Mouse (Mus musculus): ENCODE data around the gene Dhx34.

Gene Dhx34

DNA sequence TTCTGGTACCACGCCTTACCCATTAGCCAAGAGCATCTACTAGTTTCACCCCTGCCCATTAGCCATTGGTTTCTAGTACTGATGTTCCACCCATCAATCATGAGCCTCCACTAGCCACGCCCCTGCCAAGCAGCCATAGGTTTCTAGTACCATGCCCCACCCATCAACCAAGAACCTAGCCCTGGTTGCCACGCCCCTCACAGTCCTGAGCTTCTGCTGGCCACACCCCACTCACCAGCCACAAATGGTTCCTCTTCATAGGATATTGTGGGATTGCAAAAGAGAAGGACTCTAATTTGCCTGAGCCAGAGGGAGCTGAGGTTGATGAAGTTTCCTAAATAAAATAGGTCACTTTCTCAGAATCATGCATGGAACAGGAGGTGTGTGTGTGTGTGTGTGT lies 61.1 kb downstream of the Dhx34 start:
- peak; percentile 69 for DNase-seq

DNA sequence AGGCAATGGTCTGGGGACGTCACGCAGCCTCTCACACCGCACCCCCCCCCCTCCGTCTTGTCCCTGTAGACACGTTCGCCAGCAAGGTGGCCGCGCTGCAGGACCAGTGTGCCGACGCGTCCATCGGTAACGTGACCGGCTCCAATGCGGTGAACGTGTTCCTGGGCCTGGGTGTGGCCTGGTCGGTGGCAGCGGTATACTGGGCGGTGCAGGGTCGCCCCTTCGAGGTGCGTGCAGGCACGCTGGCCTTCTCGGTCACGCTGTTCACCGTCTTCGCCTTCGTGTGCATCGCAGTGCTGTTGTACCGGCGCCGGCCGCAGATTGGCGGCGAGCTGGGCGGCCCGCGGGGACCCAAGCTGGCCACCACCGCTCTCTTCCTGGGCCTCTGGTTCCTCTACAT lies 63.1 kb downstream of the Dhx34 start:
- DNase-seq = no peak

DNA sequence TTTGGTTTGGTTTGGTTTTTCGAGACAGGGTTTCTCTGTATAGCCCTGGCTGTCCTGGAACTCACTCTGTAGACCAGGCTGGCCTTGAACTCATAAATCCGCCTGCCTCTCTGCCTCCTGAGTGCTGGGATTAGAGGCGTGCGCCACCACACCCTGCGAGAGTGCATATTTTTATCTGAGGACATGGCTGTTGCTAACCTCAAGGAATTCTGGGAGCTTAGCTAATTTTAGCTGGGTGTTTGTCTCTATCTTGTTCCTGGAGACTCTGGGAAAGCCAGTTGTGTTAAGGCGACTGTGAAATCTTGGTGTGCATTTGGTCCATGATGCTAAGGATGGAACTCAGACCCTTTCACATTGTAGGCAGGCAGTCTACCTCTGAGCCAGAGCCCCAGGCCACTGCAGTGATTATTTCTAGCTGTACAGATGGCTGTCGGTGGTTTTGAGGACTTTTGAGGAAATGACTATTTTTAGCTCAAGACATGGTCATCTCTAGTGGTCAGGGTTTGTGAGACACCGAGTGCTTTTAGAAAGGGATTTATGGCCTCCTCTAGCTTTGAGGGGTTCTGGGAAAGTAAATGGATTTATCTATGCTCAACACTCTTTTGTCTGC lies 65.6 kb downstream of the Dhx34 start:
- DNase-seq = no peak

DNA sequence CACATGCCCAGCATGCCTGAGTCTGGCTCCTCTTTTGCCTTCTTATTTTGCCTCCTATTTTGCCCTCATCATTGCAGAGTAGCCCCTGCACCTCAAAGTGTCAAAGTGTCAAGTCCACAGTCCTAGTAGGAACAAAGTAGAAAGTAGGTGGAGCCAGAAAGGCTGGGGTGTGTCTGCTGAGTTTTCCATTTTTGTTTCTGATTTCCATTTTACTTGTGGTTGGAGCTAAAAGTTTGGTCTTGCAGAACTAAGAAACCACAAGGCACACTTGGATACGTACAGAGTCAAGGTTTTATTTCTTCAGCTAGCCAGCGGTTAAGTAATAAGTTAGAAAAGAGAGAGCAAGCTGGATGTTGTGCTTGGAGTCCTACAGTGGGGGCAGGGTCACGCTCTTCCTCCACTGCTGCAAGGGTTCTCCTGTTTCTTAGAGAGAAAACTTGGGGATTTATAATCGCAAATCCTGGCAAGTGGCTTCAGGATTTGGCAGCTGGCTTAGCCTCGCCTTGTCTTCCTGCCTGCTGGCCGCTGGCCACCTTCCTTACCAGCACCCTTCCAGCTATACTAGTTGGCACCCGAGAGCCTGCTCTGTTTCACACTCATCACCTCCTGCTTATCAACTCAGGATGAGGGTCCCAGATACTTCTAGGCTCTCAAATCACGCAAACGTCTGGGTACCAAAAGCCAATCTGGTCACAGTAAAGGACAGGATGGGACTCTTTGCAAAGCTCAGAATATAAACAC lies 66.5 kb downstream of the Dhx34 start:
- DNase-seq = peak; percentile 57

DNA sequence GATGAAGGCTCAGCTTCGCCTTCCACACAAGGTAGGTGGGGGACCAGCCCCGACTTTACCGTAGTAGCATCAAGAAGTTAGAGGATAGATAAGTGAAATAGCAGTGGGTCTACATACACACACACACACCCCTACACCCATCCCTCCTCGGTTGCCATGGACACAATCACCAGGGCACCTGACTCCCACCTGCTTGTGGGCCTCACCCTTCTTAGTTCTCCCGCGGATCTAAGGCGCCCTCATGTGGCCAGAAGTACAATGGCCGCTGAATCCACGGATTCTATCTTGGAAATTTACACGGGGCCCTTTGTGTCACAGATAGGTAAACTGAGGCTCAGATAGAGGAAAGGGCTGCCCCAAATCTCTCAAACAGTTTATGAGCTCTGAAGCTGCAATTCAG lies 68.3 kb downstream of the Dhx34 start:
- peak; percentile 64 for DNase-seq

DNA sequence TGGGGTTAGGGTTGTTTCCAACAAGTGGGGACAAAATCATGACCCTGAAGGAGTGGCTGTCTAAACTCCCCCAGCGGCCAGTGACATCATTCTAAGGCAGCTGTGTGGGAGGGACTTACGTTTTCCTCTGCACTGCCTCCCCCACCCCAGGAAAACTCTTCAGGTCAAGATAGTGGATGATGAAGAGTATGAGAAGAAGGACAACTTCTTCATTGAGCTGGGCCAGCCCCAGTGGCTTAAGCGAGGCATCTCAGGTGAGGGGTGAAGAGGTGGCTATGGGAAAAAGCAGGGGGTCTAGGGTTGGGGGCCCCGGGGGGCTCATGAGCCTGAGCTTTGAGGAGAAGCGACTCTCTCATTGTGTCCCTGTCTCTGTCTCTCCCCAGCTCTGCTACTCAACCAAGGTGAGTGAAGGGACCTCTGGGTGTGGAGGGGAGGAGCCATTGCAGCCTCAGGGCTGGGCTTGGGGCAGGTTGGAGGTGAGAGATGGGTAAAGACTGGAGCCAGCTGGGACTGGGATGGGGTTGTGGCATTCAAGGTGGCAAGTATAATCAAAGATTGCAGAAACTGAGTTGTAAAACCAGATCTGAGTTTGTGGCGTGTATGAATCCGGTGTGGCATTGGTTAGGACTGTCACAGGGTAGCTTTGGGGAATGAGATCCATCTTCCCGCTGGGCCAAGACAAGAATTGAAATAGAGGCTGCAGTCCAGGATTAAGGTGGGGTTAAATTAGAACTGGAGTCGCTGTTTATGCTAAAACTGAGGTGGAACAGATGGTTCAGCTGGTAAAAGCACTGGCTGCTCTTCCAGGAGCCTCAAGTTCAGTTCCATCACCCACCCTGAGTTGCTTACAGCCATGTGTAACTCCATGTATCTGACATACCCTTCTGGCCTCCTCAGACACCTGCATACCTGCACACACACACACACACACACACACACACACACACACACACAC lies 71.4 kb downstream of the Dhx34 start:
- DNase-seq = no peak

DNA sequence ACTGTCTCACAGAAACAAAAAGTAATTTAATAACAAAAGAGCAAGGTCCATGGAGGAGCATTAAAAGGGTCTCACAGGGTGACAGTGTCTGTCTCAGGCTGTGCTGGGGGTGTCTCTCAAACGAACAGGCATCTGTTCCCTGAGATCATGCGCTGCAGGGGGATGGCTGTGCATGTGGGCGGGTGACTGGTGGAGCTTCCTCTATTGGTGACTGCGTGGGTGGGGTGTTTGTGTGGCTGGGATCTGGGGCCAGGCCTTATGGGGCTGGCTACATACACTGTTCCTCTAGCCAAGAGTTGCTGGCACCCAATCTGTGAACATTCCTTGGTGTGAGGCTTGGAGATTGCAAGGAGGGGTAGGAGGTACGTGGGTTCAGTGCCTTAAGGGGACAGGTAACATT lies 72.6 kb downstream of the Dhx34 start:
- peak; percentile 96 for DNase-seq

DNA sequence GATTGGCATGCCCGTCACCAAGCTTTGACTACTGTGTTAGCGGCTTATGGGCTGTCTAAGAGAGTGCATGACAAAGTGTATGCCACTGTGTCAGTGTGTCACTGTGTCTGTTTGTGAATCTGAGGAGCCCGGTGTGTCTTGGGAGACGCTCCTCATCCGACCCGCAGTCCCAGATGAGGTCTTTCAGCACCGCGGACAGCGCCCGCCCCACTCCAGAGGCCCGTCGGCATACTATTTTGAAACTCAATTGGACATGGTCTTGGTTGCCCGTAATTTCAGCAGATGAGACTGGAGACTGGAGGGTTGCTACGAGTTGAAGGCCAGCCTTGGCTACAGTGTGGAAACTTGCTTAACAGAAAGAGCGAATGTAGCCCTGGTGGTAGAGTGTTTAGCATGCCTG lies 74.2 kb downstream of the Dhx34 start:
- no peak for DNase-seq

All from layer of hippocampus, adult 9-11 months (tissue).